Comparison of ENCODE assay signal across 8 mouse cellular contexts in genomic region chr6:71271389-71272315, GRCm38 (mm10). TPM values are rescaled to one million over a fixed set of nuclear protein-coding genes. Genes with fewer than 3 reads are reported as not detected.
DNase-seq lines count a peak whose midpoint lies in the region; ATAC-seq and TF ChIP-seq lines count a peak whose summit lies in the region.

Krcc1 (plus strand) TSS chr6:71271677.

- TF ChIP-seq CTCF in G1E (IDR thresholded peaks at IDR 0.05; ENCODE audit: low read depth, low read length) = no peak
- TF ChIP-seq CTCF in layer of hippocampus, adult 2 months (conservative IDR thresholded peaks at IDR 0.05) = peak; percentile 39
- no peak for TF ChIP-seq CTCF in lung, embryonic 14.5 days (IDR thresholded peaks at IDR 0.05; ENCODE audit: low read depth)
- no peak for TF ChIP-seq CTCF in olfactory bulb, adult 2 months (IDR thresholded peaks at IDR 0.05; ENCODE audit: insufficient read depth, low read depth, low read length)
- TF ChIP-seq CTCF in thymus, adult 2 months (IDR thresholded peaks at IDR 0.05; ENCODE audit: borderline replicate concordance, control insufficient read depth, extremely low read depth, insufficient read depth, low read length, poor library complexity) = peak; percentile 44; the same call in 1 of the 2 replicates

- peak; percentile 41; the same call in 1 of the 2 replicates for TF ChIP-seq POLR2A in olfactory bulb, adult 2 months (IDR thresholded peaks at IDR 0.05; ENCODE audit: insufficient read depth, low read depth, low read length)
- TF ChIP-seq POLR2A in thymus, adult 2 months (IDR thresholded peaks at IDR 0.05; ENCODE audit: control insufficient read depth, extremely low read depth, insufficient read depth, low read length, poor library complexity) = peak; percentile 88

- peaks cover 6% of the 10 kb centered on the region for H3K36me3 ChIP-seq in G1E (replicated peaks)
- H3K36me3 ChIP-seq in forebrain, embryonic 16.5 days (ENCODE audit: control insufficient read depth, insufficient read depth) = no peaks in the 10 kb centered on the region
- no peaks in the 10 kb centered on the region for H3K36me3 ChIP-seq in lung, embryonic 14.5 days (ENCODE audit: insufficient read depth)
- H3K36me3 ChIP-seq in thymus, adult 2 months (ENCODE audit: control insufficient read depth, insufficient read depth, low read length) = no peaks in the 10 kb centered on the region

- peak; percentile 94 for DNase-seq in G1E (ENCODE audit: low spot score)
- DNase-seq in cerebellum, adult 18-20 months = peak; percentile 96 to 98
- DNase-seq in heart, postnatal 36 days = peak; percentile 97 to 99
- DNase-seq in layer of hippocampus, adult 2 months (ENCODE audit: low spot score in 2 of 2) = peak; percentile 97
- peak; percentile 100 for DNase-seq in lung, embryonic 14.5 days
- peak; percentile 96 for DNase-seq in thymus, adult 2 months

- intact Hi-C loops in heart, postnatal 36 days (cut with DNase I) = loop anchor here (2.0 to 10.0 kb wide), 9 partner anchors 104 to 1973 kb away; partner anchors contain the start of genes Chmp3, Kdm3a, Mrpl35 and Rmnd5a

- H3K4me1 ChIP-seq in G1E (ENCODE audit: insufficient read depth, low read depth, low read length) = peaks cover 42% of the 10 kb centered on the region
- peaks cover 16% of the 10 kb centered on the region for H3K4me1 ChIP-seq in forebrain, embryonic 16.5 days (replicated peaks; ENCODE audit: control insufficient read depth, insufficient read depth, low read length)
- no peaks in the 10 kb centered on the region for H3K4me1 ChIP-seq in lung, embryonic 14.5 days (ENCODE audit: insufficient read depth)
- H3K4me1 ChIP-seq in olfactory bulb, adult 2 months (ENCODE audit: control insufficient read depth, insufficient read depth, low read length) = no peaks in the 10 kb centered on the region
- peaks cover 15% of the 10 kb centered on the region for H3K4me1 ChIP-seq in thymus, adult 2 months (replicated peaks; ENCODE audit: control insufficient read depth, insufficient read depth, low read length)

- WGBS in forebrain, embryonic 16.5 days = under 1% methylated on average over 73 of the region's 84 CpGs
- WGBS in lung, embryonic 14.5 days = under 1% methylated on average over 78 of the region's 84 CpGs
- under 1% methylated on average over 83 of the region's 84 CpGs for WGBS in olfactory bulb, adult 2 months
- under 1% methylated on average over 82 of the region's 84 CpGs for WGBS in thymus, adult 2 months

- no peaks in the 10 kb centered on the region for H3K27me3 ChIP-seq in G1E (ENCODE audit: insufficient read depth, low read length)
- H3K27me3 ChIP-seq in forebrain, embryonic 16.5 days (replicated peaks; ENCODE audit: control insufficient read depth, insufficient read depth, low read length) = no peaks in the 10 kb centered on the region
- H3K27me3 ChIP-seq in lung, embryonic 14.5 days (ENCODE audit: insufficient read depth, low read length) = no peaks in the 10 kb centered on the region
- no peaks in the 10 kb centered on the region for H3K27me3 ChIP-seq in thymus, adult 2 months (ENCODE audit: control insufficient read depth, insufficient read depth, low read length)

- peak; percentile 75 for ATAC-seq in G1E (ENCODE audit: extremely low read depth, insufficient number of reproducible peaks, low FRiP score, poor library complexity, severe bottlenecking)
- peak; percentile 93 for ATAC-seq in forebrain, embryonic 16.5 days
- ATAC-seq in lung, embryonic 14.5 days (ENCODE audit: insufficient read depth) = peak; percentile 94

- H3K4me2 ChIP-seq in forebrain, embryonic 16.5 days (ENCODE audit: low read length) = peak within 1 kb of the TSS; percentile 81
- H3K4me2 ChIP-seq in lung, embryonic 14.5 days = peak within 1 kb of the TSS; percentile 69

- peak within 1 kb of the TSS; percentile 95 for H3K4me3 ChIP-seq in G1E (ENCODE audit: low read depth, low read length)
- H3K4me3 ChIP-seq in forebrain, embryonic 16.5 days (replicated peaks; ENCODE audit: low read length) = peak within 1 kb of the TSS; percentile 85
- H3K4me3 ChIP-seq in layer of hippocampus, adult 2 months = peak within 1 kb of the TSS; percentile 98
- H3K4me3 ChIP-seq in lung, embryonic 14.5 days (ENCODE audit: low read depth, low read length) = peak within 1 kb of the TSS; percentile 75
- peak within 1 kb of the TSS; percentile 98 for H3K4me3 ChIP-seq in olfactory bulb, adult 2 months (ENCODE audit: insufficient read depth, low read depth, low read length)
- peak within 1 kb of the TSS; percentile 100 for H3K4me3 ChIP-seq in thymus, adult 2 months (ENCODE audit: control insufficient read depth, insufficient read depth, low read length)

- peak within 1 kb of the TSS; percentile 93 for H3K27ac ChIP-seq in forebrain, embryonic 16.5 days (ENCODE audit: low read length)
- H3K27ac ChIP-seq in layer of hippocampus, adult 2 months = peak within 1 kb of the TSS; percentile 96
- peak within 1 kb of the TSS; percentile 97 for H3K27ac ChIP-seq in lung, embryonic 14.5 days (ENCODE audit: low read depth)
- peak within 1 kb of the TSS; percentile 97 for H3K27ac ChIP-seq in olfactory bulb, adult 2 months (ENCODE audit: insufficient read depth, low read depth, low read length)
- H3K27ac ChIP-seq in thymus, adult 2 months (ENCODE audit: control insufficient read depth, insufficient read depth, low read length) = peak within 1 kb of the TSS; percentile 84

- H3K9me3 ChIP-seq in G1E (replicated peaks) = no peaks in the 10 kb centered on the region
- no peaks in the 10 kb centered on the region for H3K9me3 ChIP-seq in forebrain, embryonic 16.5 days (ENCODE audit: control insufficient read depth, low read length)
- no peaks in the 10 kb centered on the region for H3K9me3 ChIP-seq in lung, embryonic 14.5 days (ENCODE audit: low read depth, low read length)

- peak within 1 kb of the TSS; percentile 99 for H3K9ac ChIP-seq in forebrain, embryonic 16.5 days (replicated peaks; ENCODE audit: low read depth, low read length)
- peak within 1 kb of the TSS; percentile 94 for H3K9ac ChIP-seq in lung, embryonic 14.5 days

RNA-seq across cellular contexts. Expression of gene Krcc1, which starts in this region (rescaled TPM):
- total RNA-seq in G1E (2014; fragmentation: Nextera tagmentation) = 85.5 and 90.2 TPM in 2 replicates
- total RNA-seq in G1E (2017) = 113 and 123 TPM in 2 replicates
- polyA plus RNA-seq in G1E (2012) = 50.1 and 64.3 TPM in 2 replicates
- polyA plus RNA-seq in forebrain, embryonic 16.5 days (2015; fragmentation: Nextera tagmentation; extraction: Ambion mirVana) = 18.5 and 19.0 TPM in 2 replicates
- total RNA-seq in heart, postnatal 36 days (2021) = 10 to 100 TPM; 51.9 to 56.0 TPM
- total RNA-seq in layer of hippocampus, adult 2 months (2021) = 10 to 100 TPM; 15.6 to 17.4 TPM
- 45.5 and 49.0 TPM in 2 replicates for polyA plus RNA-seq in lung, embryonic 14.5 days (2014; fragmentation: Nextera tagmentation; extraction: Ambion mirVana)
- not detected in 2 replicates for polyA plus RNA-seq in olfactory bulb, adult 2 months (2012; ENCODE audit: insufficient read depth, insufficient read length, low replicate concordance, missing spikeins)
- polyA plus RNA-seq in thymus, adult 2 months (2012; rRNA removed) = 7.7 and 8.9 TPM in 2 replicates

Comparison
In these comparisons a context has a peak if more than half of its experiments do, and no peak if none do; other contexts are left out.
1. Peak in every context shown above with its lines: DNase-seq, ATAC-seq, H3K4me3 ChIP-seq and H3K27ac ChIP-seq.
2. CTCF ChIP-seq: peak in layer of hippocampus, adult 2 months (single experiment) and thymus, adult 2 months (single experiment); none in G1E (single experiment), lung, embryonic 14.5 days (single experiment) and olfactory bulb, adult 2 months (single experiment).